Mouse (Mus musculus) kidney, adult 2 months (tissue): ENCODE measurements around the gene Nptn.

Experiments
- CTCF ChIP-seq: fragments of 200-500 bp; conservative IDR thresholded peaks from 2 replicates; pipeline ENCODE4 v1.5.1; 2011; ENCODE audit warnings: low read depth, mild to moderate bottlenecking, control low read depth, low read length, moderate library complexity, mixed read lengths; ENCODE audit not compliant: insufficient read depth, insufficient read length
- POLR2A ChIP-seq: fragments of 200-500 bp; IDR thresholded peaks from one replicate; pipeline ENCODE4 v1.6.1; 2011; ENCODE audit warnings: low read depth, low read length, control low read depth

GRCm38 (mm10) chr9:58691471-58691870 is 109.4 kb downstream of the Nptn start:
- TF ChIP-seq POLR2A (no peak), CTCF (no peak)
